Mouse (Mus musculus): ENCODE measurements around the gene Aff3.
A peak's percentile ranks its signal among the peaks of the same experiment; 100 is the strongest.

Aff3 gene

DNA sequence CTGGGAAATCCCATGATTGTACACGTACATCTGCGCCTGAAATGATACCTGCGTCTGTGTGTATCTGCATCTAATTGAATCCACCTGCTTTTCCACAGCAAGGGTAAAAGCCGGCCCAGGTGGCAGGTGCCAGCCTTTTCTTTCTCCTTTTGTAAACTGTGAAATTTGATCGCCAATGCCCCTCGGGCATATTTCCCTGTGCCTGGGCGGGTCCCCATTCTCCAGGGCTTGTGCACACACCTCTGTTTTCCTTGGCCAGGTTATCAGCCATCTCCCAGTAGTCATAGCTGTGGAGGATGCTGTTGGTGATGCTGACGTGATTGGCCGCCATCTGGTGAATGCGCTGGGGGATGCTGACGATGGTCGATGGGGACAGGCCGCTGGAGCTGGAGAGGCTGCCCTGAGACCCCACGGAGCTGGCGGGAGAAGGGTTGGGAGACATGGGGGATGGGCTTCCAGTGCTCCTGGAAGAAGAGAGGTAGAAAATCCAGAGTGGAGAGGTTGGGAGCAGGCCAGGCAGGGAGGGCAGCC is 483.7 kb downstream of the Aff3 start:
- no peak for DNase-seq (ENCODE audit: low read depth, low spot score)

DNA sequence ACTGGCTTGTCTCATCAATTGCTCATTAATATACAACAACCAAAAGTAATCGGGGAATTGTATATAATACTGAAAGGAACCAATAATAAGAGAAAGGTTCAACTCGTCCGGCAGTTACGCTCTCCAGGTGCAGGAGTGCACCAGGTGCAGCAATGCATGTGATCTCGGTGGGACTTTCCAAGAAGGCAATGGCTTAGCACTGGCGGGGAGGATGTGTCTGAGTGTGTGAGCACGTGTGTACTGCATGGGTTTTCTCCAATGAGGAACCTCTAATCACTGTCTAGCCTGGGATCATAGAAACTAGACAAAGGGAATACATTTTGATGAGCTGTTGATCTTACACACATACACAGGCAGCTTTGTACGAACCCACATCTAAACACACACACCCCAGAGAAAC is 485.8 kb downstream of the Aff3 start:
- DNase-seq (ENCODE audit: low read depth, low spot score), result no peak

DNA sequence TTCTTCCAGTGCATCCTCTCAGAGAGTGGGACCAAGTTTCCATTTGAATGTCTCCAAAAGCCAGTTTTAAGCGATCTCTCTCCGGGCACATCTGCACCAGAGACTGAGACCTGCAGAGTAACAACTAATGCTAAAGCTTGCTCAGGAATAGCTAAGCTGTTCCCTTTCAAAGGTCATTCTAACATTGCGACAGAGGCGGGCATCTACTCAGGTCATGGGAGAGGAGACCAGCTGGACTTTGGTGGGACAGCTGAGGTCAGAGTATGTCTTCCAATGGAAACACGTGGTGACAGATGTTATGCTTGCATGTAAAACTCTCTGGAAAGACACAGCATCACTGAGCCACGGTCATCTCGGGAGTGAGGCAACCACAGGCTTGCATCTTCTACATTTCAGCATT is 488.7 kb downstream of the Aff3 start:
- DNase-seq (ENCODE audit: low read depth, low spot score), result no peak

DNA sequence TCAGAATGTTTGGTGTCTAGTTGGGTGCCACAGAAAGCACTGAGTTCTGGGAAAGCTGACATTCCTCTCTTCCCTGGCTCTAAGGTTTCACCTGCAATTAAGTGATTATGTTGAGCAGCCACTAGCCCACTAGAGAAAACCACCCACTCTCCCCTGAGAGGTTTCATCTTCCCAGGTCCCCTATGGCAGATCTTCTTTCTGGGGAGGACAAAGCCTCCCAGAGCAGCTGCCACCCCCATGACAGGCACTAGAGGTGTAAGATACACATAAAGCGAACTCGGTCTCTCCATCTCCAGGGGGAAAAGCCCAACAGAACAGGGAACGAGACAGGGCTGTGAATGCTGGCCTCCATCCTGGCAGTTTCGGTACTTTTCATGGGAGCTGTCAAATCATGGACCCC is 492.9 kb downstream of the Aff3 start:
- no peak for DNase-seq (ENCODE audit: low read depth, low spot score)

DNA sequence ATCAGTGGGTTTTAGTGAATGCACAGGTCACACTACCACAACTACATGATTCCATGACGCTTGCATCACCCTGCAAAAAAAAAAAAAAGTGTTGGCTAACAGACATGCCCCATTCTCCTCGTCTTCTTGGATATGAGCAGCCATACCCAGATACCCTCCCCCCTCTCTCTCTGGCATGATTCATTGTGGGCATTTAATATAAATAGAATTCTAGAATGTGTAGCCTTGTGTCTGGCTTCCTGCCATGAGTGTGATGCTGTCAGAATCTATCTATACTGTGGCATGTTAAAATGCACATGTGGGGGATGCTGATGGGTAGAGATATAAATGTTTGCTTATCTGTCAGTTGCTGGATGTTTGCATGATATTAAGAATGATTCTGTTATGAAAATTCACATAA is 499.1 kb downstream of the Aff3 start:
- no peak for DNase-seq (ENCODE audit: low read depth, low spot score)

DNA sequence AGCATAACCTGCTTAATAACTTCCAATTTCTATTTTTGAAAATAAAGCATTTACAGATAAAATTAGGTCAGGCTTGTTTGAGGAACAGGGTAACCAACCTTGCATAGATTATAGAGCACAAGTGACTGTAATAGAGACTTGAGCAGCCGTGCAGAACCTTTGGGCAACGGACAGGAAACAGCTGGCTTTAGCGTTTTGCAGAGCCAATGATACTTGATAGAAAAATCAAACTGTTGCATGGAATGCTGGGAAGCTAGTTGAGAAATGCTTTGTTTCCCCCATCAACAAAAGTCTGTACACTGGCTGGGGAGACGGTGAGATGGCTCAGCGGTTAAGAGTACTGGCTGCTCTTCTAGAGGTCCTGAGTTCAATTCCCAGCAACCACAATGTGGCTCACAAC is 514.7 kb downstream of the Aff3 start:
- DNase-seq (ENCODE audit: low read depth, low spot score), result no peak

DNA sequence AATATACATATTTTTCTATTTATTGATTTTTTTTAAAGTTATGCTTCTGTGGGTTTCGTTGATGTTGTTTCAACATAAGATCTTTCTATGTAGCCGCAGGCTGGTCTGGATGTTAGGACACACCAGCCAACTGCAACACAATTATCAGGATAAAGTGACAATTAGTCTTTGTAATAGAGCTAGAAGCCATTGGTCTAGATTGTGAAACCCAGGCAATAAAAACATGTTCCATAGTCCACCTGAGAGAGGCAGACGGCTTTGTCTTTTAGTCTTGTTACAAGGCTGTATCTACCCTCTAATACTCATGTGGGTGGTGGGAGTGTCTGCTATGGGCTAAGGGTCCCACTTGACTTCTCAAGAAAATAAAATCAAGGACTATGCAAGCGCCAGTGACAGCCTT is 518.7 kb downstream of the Aff3 start:
- no peak for DNase-seq (ENCODE audit: low read depth, low spot score)

DNA sequence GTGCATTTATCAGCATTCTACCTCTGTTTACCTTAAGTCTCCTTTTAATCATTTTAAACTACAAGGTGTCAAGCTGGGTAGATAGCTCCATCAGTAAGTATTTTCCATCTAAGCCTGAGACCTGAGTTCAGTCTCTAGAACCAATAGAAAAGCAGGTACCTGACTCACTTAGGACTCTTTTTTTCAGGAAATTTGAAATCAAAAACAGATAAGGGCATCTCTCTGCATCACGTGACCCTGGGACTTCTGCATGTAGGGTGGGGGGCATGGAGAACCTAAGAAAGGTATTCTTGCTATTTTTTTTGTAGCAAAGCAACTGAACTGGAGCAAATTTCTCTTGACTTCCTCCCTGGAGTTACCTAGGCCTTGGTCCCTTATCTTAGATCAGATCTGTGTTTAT is 523.4 kb downstream of the Aff3 start:
- DNase-seq (ENCODE audit: low read depth, low spot score), result no peak

DNA sequence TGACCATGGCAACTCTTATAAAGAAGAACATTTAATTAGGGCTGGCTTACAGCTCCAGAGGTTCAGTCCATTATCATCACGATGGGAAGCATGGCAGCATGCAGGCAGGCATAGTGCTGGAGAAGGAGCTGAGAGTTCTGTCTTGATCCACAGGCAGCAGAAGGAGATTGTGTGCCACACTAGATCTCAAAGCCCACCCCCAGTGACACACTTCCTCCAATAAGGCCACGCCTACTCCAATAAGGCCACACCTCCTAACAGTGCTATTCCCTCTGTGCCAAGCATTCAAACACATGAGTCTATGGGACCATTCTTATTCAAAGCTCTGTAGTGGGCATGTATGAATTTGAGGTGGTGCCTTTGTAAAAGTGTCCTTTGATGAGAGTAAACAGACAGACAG is 523.8 kb downstream of the Aff3 start:
- DNase-seq (ENCODE audit: low read depth, low spot score), result no peak

DNA sequence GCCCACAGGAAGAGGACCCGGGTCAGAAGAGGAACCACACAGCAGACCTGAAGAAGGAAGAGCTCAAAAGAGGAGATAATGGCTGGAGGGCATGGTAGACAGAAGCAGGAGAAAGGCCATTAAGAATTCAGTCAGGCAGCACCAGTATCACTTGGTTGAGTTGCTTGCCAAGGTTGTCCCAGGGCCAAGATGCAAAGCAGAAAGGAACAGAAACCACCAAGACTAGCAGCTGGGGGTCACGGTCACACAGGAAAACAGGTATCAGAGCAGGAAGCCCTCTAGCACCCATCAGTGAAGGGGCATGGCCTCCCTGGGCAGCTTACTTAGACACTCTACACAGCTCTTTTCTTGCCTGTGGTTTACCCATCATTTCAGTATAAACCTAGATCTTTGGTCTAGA is 525.4 kb downstream of the Aff3 start:
- no peak for DNase-seq (ENCODE audit: low read depth, low spot score)

DNA sequence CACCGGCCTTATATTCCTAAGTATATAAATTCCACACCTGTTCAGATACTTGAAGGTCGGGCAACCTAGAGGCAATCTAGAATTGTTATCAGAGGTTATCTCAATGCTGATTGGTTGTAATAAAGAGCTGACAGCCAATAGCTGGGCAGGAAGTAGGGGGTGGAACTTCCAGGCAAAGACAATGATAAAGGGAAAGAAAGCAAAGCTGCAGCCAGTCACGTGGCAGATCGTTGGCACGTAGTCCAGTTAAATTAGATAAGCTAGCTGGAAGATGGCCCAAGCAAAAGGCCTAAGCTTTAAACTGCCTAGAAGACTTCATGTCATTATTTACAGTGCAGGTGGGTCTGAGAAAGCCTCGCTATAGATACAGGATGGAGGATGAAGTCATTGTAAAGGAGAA is 531.8 kb downstream of the Aff3 start:
- DNase-seq (ENCODE audit: low read depth, low spot score), result no peak

DNA sequence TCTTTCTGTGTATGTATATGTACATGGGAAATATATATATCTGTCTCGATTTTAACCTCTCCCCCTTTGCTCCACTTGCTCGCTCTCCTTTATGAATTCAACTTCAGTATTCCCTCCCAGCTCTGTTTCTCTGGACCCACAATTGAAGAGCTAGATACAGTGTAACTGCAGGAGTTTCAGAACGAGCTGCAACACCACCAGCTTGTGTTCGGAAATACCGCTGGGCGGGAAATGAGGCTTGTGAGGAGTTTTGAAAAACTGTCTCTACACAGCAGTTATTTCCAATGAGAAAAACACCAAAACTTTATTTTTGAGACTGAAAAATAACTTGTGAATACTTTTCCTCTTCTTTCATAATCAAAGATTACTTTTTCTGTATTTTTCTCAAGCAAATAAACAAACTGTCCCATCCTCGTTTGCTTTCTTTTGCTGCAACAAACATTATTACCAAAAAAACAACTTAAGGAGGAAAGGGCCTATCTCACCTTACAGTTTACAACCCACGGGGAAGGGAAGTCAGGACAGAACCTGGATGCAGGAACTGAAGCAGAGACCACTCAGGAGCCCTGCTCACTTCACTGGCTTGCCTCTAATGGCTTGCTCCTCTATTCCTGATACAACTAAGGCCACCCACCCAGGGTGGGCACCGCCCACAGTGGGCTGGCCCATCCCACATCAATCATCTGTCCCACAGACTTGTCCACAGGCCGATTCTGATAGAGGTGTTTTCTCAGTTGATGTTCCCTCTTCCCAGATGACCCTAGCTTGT is 533.9 kb downstream of the Aff3 start:
- no peak for DNase-seq (ENCODE audit: low read depth, low spot score)

DNA sequence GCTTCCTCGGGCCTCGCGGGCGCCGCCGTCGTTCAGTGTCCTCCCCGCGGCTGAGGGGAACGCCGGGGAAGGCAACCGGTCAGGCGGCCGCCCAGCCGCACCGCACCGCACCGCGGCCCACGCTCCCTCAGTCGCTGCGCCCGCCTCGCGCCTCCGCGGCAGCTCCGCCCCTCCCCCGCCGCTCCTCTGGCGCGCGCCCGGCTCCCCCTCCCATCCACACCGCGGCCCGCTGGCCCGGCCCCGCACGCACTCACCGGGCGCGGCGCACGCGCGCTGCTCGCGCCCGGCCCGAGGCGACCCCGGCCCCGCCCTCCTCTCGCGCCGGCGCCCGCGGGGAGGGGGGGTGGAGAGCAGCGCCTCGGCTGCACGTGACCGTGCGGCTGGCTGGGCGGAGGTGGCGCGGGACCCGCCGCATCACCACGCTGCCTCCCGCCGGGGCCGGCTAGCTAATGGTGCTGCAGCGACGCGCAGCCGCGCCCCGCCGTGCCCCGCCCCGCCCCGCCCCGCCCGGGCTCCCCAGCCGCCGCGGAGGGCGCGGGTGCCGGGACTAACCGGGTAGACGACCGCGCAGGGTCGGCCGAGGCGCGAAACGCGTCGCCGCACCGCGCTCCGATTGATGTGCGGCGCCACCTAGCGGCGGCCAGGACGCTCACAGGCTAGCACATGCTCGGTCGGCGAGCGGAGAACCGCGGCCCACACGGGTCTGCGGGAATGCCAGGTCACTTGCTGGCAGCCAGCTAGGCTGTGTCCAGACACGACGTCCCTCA is 535.1 kb downstream of the Aff3 start, which contains the start of gene Rev1:
Rev1 (minus strand) TSS at position 301 of the 767 bp plus-strand sequence.
- peak; percentile 76 for DNase-seq (ENCODE audit: low read depth, low spot score)

DNA sequence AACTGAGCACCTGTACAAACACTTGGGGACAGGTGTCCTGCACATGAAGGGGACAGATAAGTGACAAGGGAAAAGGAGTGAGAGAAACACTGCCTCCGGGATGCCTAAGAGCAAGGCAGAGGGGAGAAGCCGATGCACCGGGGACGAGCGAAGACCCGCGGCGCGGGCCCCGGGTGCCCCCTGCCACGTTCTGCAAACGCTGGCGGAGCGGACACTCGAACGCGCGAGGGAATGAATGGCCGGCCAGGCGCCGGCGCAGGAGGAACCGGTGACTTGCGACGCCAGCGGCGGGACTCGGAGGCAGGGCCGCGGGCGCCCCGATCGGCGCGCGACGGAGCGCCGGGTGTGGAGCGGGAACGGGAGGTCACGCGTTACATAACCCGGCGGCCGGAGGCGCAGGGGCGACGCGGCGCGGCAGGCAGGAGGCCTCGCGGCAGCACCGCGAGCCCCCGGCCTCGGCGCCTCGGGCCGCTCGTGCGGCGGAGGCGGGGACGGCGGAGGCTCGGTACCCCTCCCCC is 535.8 kb downstream of the Aff3 start:
- DNase-seq (ENCODE audit: low read depth, low spot score), result no peak

All from telencephalon, adult 2 months (tissue).